Mouse (Mus musculus) liver, embryonic 12.5 days (tissue): ENCODE data around the gene Fam120b. TPM values are rescaled to one million over a fixed set of nuclear protein-coding genes. Genes with fewer than 3 reads are reported as not detected.

Experiments used
- ATAC-seq: fragments of 200-750 bp; cut with Nextera tagmentation; 2 replicates; pipeline ENCODE4 v1.8.0; 2017; ENCODE audit warnings: moderate number of reproducible peaks, mild to moderate bottlenecking, moderate library complexity
- H3K27ac ChIP-seq: fragments of 300-500 bp; sonication (generic); 2 replicates; pipeline ENCODE4 v1.5.1; 2016; ENCODE audit warnings: mild to moderate bottlenecking
- H3K27me3 ChIP-seq: fragments of 300-500 bp; sonication (generic); replicated peaks from 2 replicates; pipeline ENCODE4 v1.6.1; 2016; ENCODE audit warnings: mild to moderate bottlenecking, moderate library complexity
- H3K36me3 ChIP-seq: fragments of 300-500 bp; sonication (generic); 2 replicates; pipeline ENCODE4 v1.6.1; 2016; ENCODE audit warnings: mild to moderate bottlenecking, moderate library complexity
- H3K4me1 ChIP-seq: fragments of 300-500 bp; sonication (generic); 2 replicates; pipeline ENCODE4 v1.6.1; 2016
- H3K4me2 ChIP-seq: fragments of 300-500 bp; sonication (generic); 2 replicates; pipeline ENCODE4 v1.6.1; 2016; ENCODE audit warnings: mild to moderate bottlenecking, moderate library complexity
- H3K4me3 ChIP-seq: fragments of 300-500 bp; sonication (generic); 2 replicates; pipeline ENCODE4 v1.5.1; 2016; ENCODE audit warnings: mild to moderate bottlenecking, moderate library complexity
- H3K9ac ChIP-seq: fragments of 300-500 bp; sonication (generic); 2 replicates; pipeline ENCODE4 v1.6.1; 2016; ENCODE audit warnings: mild to moderate bottlenecking, moderate library complexity
- H3K9me3 ChIP-seq: fragments of 300-500 bp; sonication (generic); replicated peaks from 2 replicates; pipeline ENCODE4 v1.6.1; 2016; ENCODE audit warnings: mild to moderate bottlenecking, moderate library complexity
- WGBS: fragments of 180-500 bp; shearing (Covaris S2); methylation state at CpG from one replicate; pipeline ENCODE4 v1.1.7; 2016; ENCODE audit not compliant: insufficient replicate concordance; 5-methylcytosine and 5-hydroxymethylcytosine counted together
- polyA plus RNA-seq: library from polyadenylated mRNA; unstranded; fragments of >200 nt; fragmentation: Nextera tagmentation; extraction: Ambion mirVana; gene quantifications from 2 replicates; pipeline ENCODE4 v1.2.1, GENCODE M21; 2016

Fam120b gene
- 8.6 and 8.9 TPM in 2 replicates for polyA plus RNA-seq

- Histone ChIP-seq H3K9ac (peak within 1 kb of the TSS; percentile 66), H3K9me3 (no peaks in the 10 kb centered on the region), H3K4me1 (peaks cover 21% of the 10 kb centered on the region), H3K27me3 (peaks cover 29% of the 10 kb centered on the region), H3K4me2 (peak within 1 kb of the TSS; percentile 77), H3K36me3 (0 out of 2 replicates have a peak, but pooled peaks cover under 1% of the 10 kb centered on the region), H3K4me3 (peak within 1 kb of the TSS; percentile 66), H3K27ac (peak within 1 kb of the TSS; percentile 59)
- peak; percentile 87 for ATAC-seq
- WGBS, result 3% methylated on average over 31 of the region's 31 CpGs
Observed at GRCm38 (mm10) chr17:15395997-15396675, at the start of gene Fam120b. Gene Fam120b (plus strand): TSS chr17:15396202.

- H3K4me1 ChIP-seq, result no peaks in the 10 kb centered on the region
- no peak overlapping the region for H3K4me3 ChIP-seq
- peaks cover 4% of the 10 kb centered on the region; the same call in 1 of the 2 replicates for H3K27me3 ChIP-seq
- no peak for ATAC-seq
- WGBS, result 75% methylated on average over 2 of the region's 2 CpGs
- no peaks in the 10 kb centered on the region for H3K36me3 ChIP-seq
- no peak overlapping the region for H3K9ac ChIP-seq
- H3K4me2 ChIP-seq, result no peak overlapping the region
- H3K27ac ChIP-seq, result no peak overlapping the region
- no peaks in the 10 kb centered on the region for H3K9me3 ChIP-seq
Observed at GRCm38 (mm10) chr17:15350152-15350551, 45.9 kb upstream of the Fam120b start.

- 53% methylated on average over 10 of the region's 10 CpGs for WGBS
- Histone ChIP-seq H3K4me2 (no peak overlapping the region), H3K27ac (no peak overlapping the region), H3K4me3 (no peak overlapping the region), H3K27me3 (peaks cover 4% of the 10 kb centered on the region; the same call in 1 of the 2 replicates), H3K9ac (no peak overlapping the region), H3K9me3 (no peaks in the 10 kb centered on the region), H3K4me1 (no peaks in the 10 kb centered on the region), H3K36me3 (no peaks in the 10 kb centered on the region)
- ATAC-seq, result no peak
Observed at GRCm38 (mm10) chr17:15352869-15353610, 43.0 kb upstream of the Fam120b start.

- Histone ChIP-seq H3K4me3 (no peak overlapping the region), H3K4me2 (no peak overlapping the region), H3K36me3 (no peaks in the 10 kb centered on the region), H3K27me3 (peaks cover 4% of the 10 kb centered on the region; the same call in 1 of the 2 replicates), H3K4me1 (no peaks in the 10 kb centered on the region), H3K9ac (no peak overlapping the region), H3K27ac (no peak overlapping the region), H3K9me3 (no peaks in the 10 kb centered on the region)
- 69% methylated on average over 2 of the region's 2 CpGs for WGBS
- no peak for ATAC-seq
Observed at GRCm38 (mm10) chr17:15354006-15354405, 42.0 kb upstream of the Fam120b start.

- H3K4me2 ChIP-seq, result no peak overlapping the region
- no peak overlapping the region for H3K4me3 ChIP-seq
- no peaks in the 10 kb centered on the region for H3K36me3 ChIP-seq
- ATAC-seq, result no peak
- H3K4me1 ChIP-seq, result no peaks in the 10 kb centered on the region
- peaks cover 4% of the 10 kb centered on the region; the same call in 1 of the 2 replicates for H3K27me3 ChIP-seq
- H3K9me3 ChIP-seq, result no peaks in the 10 kb centered on the region
- H3K9ac ChIP-seq, result no peak overlapping the region
- 81% methylated on average over 3 of the region's 3 CpGs for WGBS
- H3K27ac ChIP-seq, result no peak overlapping the region
Observed at GRCm38 (mm10) chr17:15355072-15355471, 40.9 kb upstream of the Fam120b start.

- no peak for ATAC-seq
- Histone ChIP-seq H3K4me2 (no peak overlapping the region), H3K27ac (no peak overlapping the region), H3K4me3 (no peak overlapping the region), H3K36me3 (no peaks in the 10 kb centered on the region), H3K9me3 (no peaks in the 10 kb centered on the region), H3K27me3 (no peaks in the 10 kb centered on the region), H3K4me1 (no peaks in the 10 kb centered on the region), H3K9ac (no peak overlapping the region)
- 76% methylated on average over 5 of the region's 5 CpGs for WGBS
Observed at GRCm38 (mm10) chr17:15356526-15356925, 39.5 kb upstream of the Fam120b start.

GRCm38 (mm10) chr17:15357071-15357470, 38.9 kb upstream of the Fam120b start:
- no peaks in the 10 kb centered on the region for H3K4me1 ChIP-seq
- no peak overlapping the region for H3K4me2 ChIP-seq
- no peaks in the 10 kb centered on the region for H3K36me3 ChIP-seq
- ATAC-seq, result no peak
- H3K9ac ChIP-seq, result no peak overlapping the region
- H3K27ac ChIP-seq, result no peak overlapping the region
- no peaks in the 10 kb centered on the region for H3K27me3 ChIP-seq
- 48% methylated on average over 3 of the region's 3 CpGs for WGBS
- H3K4me3 ChIP-seq, result no peak overlapping the region
- no peaks in the 10 kb centered on the region for H3K9me3 ChIP-seq

- Histone ChIP-seq H3K4me1 (no peaks in the 10 kb centered on the region), H3K4me2 (no peak overlapping the region), H3K27ac (no peak overlapping the region), H3K9me3 (no peaks in the 10 kb centered on the region), H3K4me3 (no peak overlapping the region), H3K36me3 (peaks cover under 1% of the 10 kb centered on the region; the same call in 1 of the 2 replicates), H3K9ac (no peak overlapping the region), H3K27me3 (peaks cover 5% of the 10 kb centered on the region; the same call in 1 of the 2 replicates)
- WGBS, result 44% methylated on average over 3 of the region's 3 CpGs
- ATAC-seq, result no peak
Observed at GRCm38 (mm10) chr17:15363656-15364055, 32.3 kb upstream of the Fam120b start.

- no peak for ATAC-seq
- H3K27me3 ChIP-seq, result peaks cover 19% of the 10 kb centered on the region; the same call in 1 of the 2 replicates
- no peaks in the 10 kb centered on the region for H3K4me1 ChIP-seq
- H3K9me3 ChIP-seq, result no peaks in the 10 kb centered on the region
- peaks cover 3% of the 10 kb centered on the region; the same call in 1 of the 2 replicates for H3K36me3 ChIP-seq
- WGBS, result 63% methylated on average over 5 of the region's 5 CpGs
- H3K9ac ChIP-seq, result no peak overlapping the region
- H3K4me2 ChIP-seq, result no peak overlapping the region
- H3K4me3 ChIP-seq, result no peak overlapping the region
- H3K27ac ChIP-seq, result no peak overlapping the region
Observed at GRCm38 (mm10) chr17:15365650-15366049, 30.4 kb upstream of the Fam120b start.

GRCm38 (mm10) chr17:15370401-15370800, 25.6 kb upstream of the Fam120b start:
- Histone ChIP-seq H3K27me3 (peaks cover 62% of the 10 kb centered on the region), H3K9me3 (no peaks in the 10 kb centered on the region), H3K9ac (no peak overlapping the region), H3K4me3 (no peak overlapping the region), H3K27ac (no peak overlapping the region), H3K4me2 (no peak overlapping the region), H3K4me1 (peaks cover 21% of the 10 kb centered on the region), H3K36me3 (peaks cover 3% of the 10 kb centered on the region; the same call in 1 of the 2 replicates)
- 70% methylated on average over 14 of the region's 14 CpGs for WGBS
- no peak for ATAC-seq

- WGBS, result 41% methylated on average over 17 of the region's 17 CpGs
- ATAC-seq, result no peak
- peaks cover 80% of the 10 kb centered on the region for H3K27me3 ChIP-seq
- H3K9ac ChIP-seq, result no peak overlapping the region
- H3K27ac ChIP-seq, result no peak overlapping the region
- H3K9me3 ChIP-seq, result no peaks in the 10 kb centered on the region
- H3K4me2 ChIP-seq, result 0 out of 2 replicates have a peak overlapping the region, but pooled peaks have one; percentile 5
- H3K36me3 ChIP-seq, result peaks cover 3% of the 10 kb centered on the region; the same call in 1 of the 2 replicates
- H3K4me1 ChIP-seq, result peaks cover 35% of the 10 kb centered on the region
- no peak overlapping the region for H3K4me3 ChIP-seq
Observed at GRCm38 (mm10) chr17:15371967-15372835, 23.8 kb upstream of the Fam120b start.
